Mouse (Mus musculus) neural tube, embryonic 11.5 days (tissue): Measurements from ENCODE around the gene Larp1. TPM values are rescaled to one million over a fixed set of nuclear protein-coding genes. Genes with fewer than 3 reads are reported as not detected.

Experiments
- polyA plus RNA-seq: library from polyadenylated mRNA; unstranded; fragments of >200 nt; fragmentation: Nextera tagmentation; extraction: Ambion mirVana; gene quantifications from 2 replicates; pipeline ENCODE4 v1.2.1, GENCODE M21; 2014

Larp1 gene
- polyA plus RNA-seq, 1 experiment from 2014 or later, result 22.7 TPM

Other genes with a start within 250 kb of the Larp1 start
- 14.2 and 15.0 TPM in 2 replicates for gene Sap30l, start 207.4 kb upstream of the Larp1 start, polyA plus RNA-seq
- 0.26 and 0.54 TPM in 2 replicates for gene Hand1, start 176.2 kb upstream of the Larp1 start, polyA plus RNA-seq
- not detected in 2 replicates for gene Gm12248, start 84.1 kb downstream of the Larp1 start, polyA plus RNA-seq
- 112 and 118 TPM in 2 replicates for gene Cnot8, start 95.1 kb downstream of the Larp1 start, polyA plus RNA-seq
- gene Gemin5, start 159.5 kb downstream of the Larp1 start, polyA plus RNA-seq, result 26.4 and 27.6 TPM in 2 replicates
- gene Mrpl22, start 162.6 kb downstream of the Larp1 start, polyA plus RNA-seq, result 123 and 138 TPM in 2 replicates
- gene Igtp, start 190.5 kb downstream of the Larp1 start, polyA plus RNA-seq, result 2.1 and 2.4 TPM in 2 replicates
- 0.72 and 1.4 TPM in 2 replicates for gene Irgm2, start 190.6 kb downstream of the Larp1 start, polyA plus RNA-seq